Mouse (Mus musculus) brain, embryonic 14.5 days (tissue): Measurements from ENCODE around the gene Cbx7.

Source experiments
- CTCF ChIP-seq: fragments of 200-500 bp; IDR thresholded peaks from 2 replicates; pipeline ENCODE4 v1.5.1; 2012; ENCODE audit warnings: inconsistent platforms, mild to moderate bottlenecking, moderate library complexity, borderline replicate concordance; ENCODE audit not compliant: insufficient read depth, insufficient read length; ENCODE audit errors: extremely low read depth
- POLR2A ChIP-seq: fragments of 200-500 bp; IDR thresholded peaks from 2 replicates; pipeline ENCODE4 v1.6.1; 2012; ENCODE audit warnings: mild to moderate bottlenecking, inconsistent platforms, borderline replicate concordance; ENCODE audit not compliant: poor library complexity, insufficient read depth, insufficient read length, severe bottlenecking; ENCODE audit errors: extremely low read depth

GRCm38 (mm10) chr15:79958418-79958817 lies 12.5 kb downstream of the Cbx7 start:
- TF ChIP-seq CTCF (no peak), POLR2A (no peak)
